Mouse (Mus musculus) gastrocnemius, adult 2 months (tissue): ENCODE measurements around the gene Nav2. TPM values are rescaled to one million over a fixed set of nuclear protein-coding genes. Genes with fewer than 3 reads are reported as not detected.

Experiments used
- DNase-seq: peaks from one replicate; pipeline ENCODE4 v3.0.0; 2022
- H3K27ac ChIP-seq: fragments of 200-600 bp; 2 replicates; pipeline ENCODE4 v1.8.1; 2022; ENCODE audit warnings: mild to moderate bottlenecking
- H3K4me3 ChIP-seq: fragments of 200-600 bp; 2 replicates; pipeline ENCODE4 v1.8.1; 2022; ENCODE audit warnings: mild to moderate bottlenecking, moderate library complexity
- CTCF ChIP-seq: fragments of 200-600 bp; IDR thresholded peaks from 2 replicates; pipeline ENCODE4 v1.8.1; 2022; ENCODE audit warnings: antibody characterized with exemption, mild to moderate bottlenecking, moderate library complexity
- intact Hi-C: fragments of 180-260 bp; cut with DNase I; formaldehyde crosslinking; loops from one replicate; pipeline ENCODE4 v1.15.1; 2025
- total RNA-seq, 2 experiments: library from RNA; stranded (reverse); gene quantifications; 2 replicates each; pipeline ENCODE4 v1.2.3; 2021

Nav2 gene
- total RNA-seq, 2 experiments from 2014 or later: 18.5 to 36.0 TPM

- DNase-seq: no peak
- no peak overlapping the region for H3K27ac ChIP-seq
- TF ChIP-seq CTCF: no peak
- H3K4me3 ChIP-seq: no peak overlapping the region
- intact Hi-C loops: loop anchor here (10.0 kb wide), 1 partner anchor 308 kb away; no protein-coding TSS in a partner anchor
These were observed 708.6 kb downstream of the Nav2 start for GRCm38 (mm10) chr7:49617087-49617486.

- TF ChIP-seq CTCF: peak; percentile 7; the same call in 1 of the 2 replicates
- Histone ChIP-seq H3K4me3 (no peak overlapping the region), H3K27ac (no peak overlapping the region)
- DNase-seq: no peak
- intact Hi-C loops: no loop called here
These were observed 711.6 kb downstream of the Nav2 start for GRCm38 (mm10) chr7:49620160-49620559.

- no peak overlapping the region for H3K4me3 ChIP-seq
- no peak overlapping the region for H3K27ac ChIP-seq
- no peak for DNase-seq
- intact Hi-C loops: no loop called here
- no peak for TF ChIP-seq CTCF
These were observed 723.4 kb downstream of the Nav2 start for GRCm38 (mm10) chr7:49631885-49632284.

- intact Hi-C loops: no loop called here
- Histone ChIP-seq H3K4me3 (no peak overlapping the region), H3K27ac (no peak overlapping the region)
- TF ChIP-seq CTCF: no peak
- DNase-seq: no peak
These were observed 723.9 kb downstream of the Nav2 start for GRCm38 (mm10) chr7:49632391-49632790.

- no peak for TF ChIP-seq CTCF
- intact Hi-C loops: no loop called here
- Histone ChIP-seq H3K4me3 (peak overlapping the region; percentile 73), H3K27ac (no peak overlapping the region)
- DNase-seq: peak; percentile 25
These were observed 725.0 kb downstream of the Nav2 start for GRCm38 (mm10) chr7:49633375-49633956.

- TF ChIP-seq CTCF: no peak
- no peak for DNase-seq
- peak overlapping the region; percentile 73 for H3K4me3 ChIP-seq
- intact Hi-C loops: no loop called here
- no peak overlapping the region for H3K27ac ChIP-seq
These were observed 726.0 kb downstream of the Nav2 start for GRCm38 (mm10) chr7:49634291-49635073.

- H3K4me3 ChIP-seq: peak overlapping the region; percentile 73
- intact Hi-C loops: no loop called here
These were observed 726.6 kb downstream of the Nav2 start for GRCm38 (mm10) chr7:49635074-49635621.

GRCm38 (mm10) chr7:49635971-49636370 lies 727.5 kb downstream of the Nav2 start:
- Histone ChIP-seq H3K27ac (no peak overlapping the region), H3K4me3 (no peak overlapping the region)
- no peak for TF ChIP-seq CTCF
- no peak for DNase-seq
- intact Hi-C loops: no loop called here

More at GRCm38 (mm10) chr7:49635074-49635621, 726.6 kb downstream of the Nav2 start:
- H3K27ac ChIP-seq: no peak overlapping the region
- no peak for TF ChIP-seq CTCF
- DNase-seq: no peak

- H3K4me3 ChIP-seq: no peak within 1 kb of the TSS
- DNase-seq: no peak
- TF ChIP-seq CTCF: no peak
- intact Hi-C loops: no loop called here
- no peak within 1 kb of the TSS for H3K27ac ChIP-seq
These were observed 728.1 kb downstream of the Nav2 start, which contains the start of gene Dbx1 for GRCm38 (mm10) chr7:49636491-49637115. TSS of gene Dbx1 (minus strand) at chr7:49636849.

- no peak overlapping the region for H3K27ac ChIP-seq
- no peak for DNase-seq
- intact Hi-C loops: no loop called here
- no peak for TF ChIP-seq CTCF
- no peak overlapping the region for H3K4me3 ChIP-seq
These were observed 728.8 kb downstream of the Nav2 start for GRCm38 (mm10) chr7:49637281-49637680.

- Histone ChIP-seq H3K27ac (no peak overlapping the region), H3K4me3 (no peak overlapping the region)
- intact Hi-C loops: no loop called here
- no peak for TF ChIP-seq CTCF
- no peak for DNase-seq
These were observed 729.5 kb downstream of the Nav2 start for GRCm38 (mm10) chr7:49637851-49638663.
